Mouse (Mus musculus) embryo, embryonic 9.5 days (tissue): ENCODE data around the gene Lin7a.

Experiments used
- DNase-seq: peaks from one replicate; pipeline ENCODE4 v3.0.0-alpha.2; 2017; ENCODE audit errors: extremely low spot score

Gene Lin7a

DNA sequence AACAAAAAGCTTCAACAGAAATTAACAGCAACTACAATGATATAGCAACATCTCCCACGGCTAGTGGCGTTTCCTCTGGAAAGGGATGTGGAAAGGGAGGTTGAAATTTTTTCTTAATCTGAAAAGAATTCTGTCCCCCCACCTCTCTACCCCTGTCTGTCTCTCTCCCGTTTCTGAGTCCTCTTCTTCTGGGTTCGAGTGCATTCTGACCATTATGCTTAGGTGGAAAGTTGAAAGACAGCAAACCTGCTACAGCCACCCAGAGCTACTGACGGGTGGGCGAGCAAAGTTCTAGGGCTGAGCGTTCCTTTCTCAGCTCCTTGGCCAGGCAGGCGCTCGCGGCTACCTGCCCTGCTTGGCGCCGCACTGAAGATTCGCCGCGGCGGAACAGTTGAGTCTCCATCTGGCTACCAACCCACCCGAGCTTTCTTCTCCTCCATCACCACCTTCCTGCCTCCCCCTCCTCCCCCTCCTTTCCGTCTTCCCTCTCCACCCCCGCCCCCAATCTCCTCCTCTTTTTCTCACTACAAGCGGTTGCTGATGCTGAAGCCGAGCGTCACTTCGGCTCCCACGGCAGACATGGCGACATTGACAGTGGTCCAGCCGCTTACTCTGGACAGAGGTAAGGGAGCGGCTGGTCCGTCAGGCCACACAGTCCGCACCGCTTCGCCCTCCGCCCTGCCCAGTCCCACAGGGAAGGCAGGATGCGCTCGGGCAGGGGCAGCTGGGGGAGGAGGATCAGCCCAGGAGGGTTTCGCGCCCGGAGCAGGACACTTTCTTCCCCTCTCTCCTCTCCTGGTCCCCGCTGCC lies at the start of gene Lin7a:
Gene Lin7a (plus strand): TSS at position 366 of the 810 bp plus-strand sequence.
- DNase-seq, result no peak

DNA sequence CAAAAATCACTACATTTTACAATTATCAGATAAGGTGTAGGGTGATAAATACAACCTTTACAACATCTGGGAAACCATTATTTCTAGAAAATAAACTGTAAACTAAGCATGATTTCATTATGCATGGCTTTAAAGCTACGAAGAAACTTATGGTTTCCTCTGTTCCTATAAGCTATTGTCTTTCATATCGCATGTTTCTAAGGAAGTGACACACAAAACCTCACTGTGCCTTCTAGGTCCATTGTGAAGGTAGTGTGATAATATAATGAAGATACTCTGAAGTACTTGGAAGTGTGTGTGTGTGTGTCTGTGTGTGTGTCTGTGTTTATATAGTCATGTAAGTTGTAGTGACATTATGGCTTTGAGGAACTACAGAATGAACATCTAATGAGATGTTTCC lies 49.8 kb upstream of the Lin7a start:
- no peak for DNase-seq

DNA sequence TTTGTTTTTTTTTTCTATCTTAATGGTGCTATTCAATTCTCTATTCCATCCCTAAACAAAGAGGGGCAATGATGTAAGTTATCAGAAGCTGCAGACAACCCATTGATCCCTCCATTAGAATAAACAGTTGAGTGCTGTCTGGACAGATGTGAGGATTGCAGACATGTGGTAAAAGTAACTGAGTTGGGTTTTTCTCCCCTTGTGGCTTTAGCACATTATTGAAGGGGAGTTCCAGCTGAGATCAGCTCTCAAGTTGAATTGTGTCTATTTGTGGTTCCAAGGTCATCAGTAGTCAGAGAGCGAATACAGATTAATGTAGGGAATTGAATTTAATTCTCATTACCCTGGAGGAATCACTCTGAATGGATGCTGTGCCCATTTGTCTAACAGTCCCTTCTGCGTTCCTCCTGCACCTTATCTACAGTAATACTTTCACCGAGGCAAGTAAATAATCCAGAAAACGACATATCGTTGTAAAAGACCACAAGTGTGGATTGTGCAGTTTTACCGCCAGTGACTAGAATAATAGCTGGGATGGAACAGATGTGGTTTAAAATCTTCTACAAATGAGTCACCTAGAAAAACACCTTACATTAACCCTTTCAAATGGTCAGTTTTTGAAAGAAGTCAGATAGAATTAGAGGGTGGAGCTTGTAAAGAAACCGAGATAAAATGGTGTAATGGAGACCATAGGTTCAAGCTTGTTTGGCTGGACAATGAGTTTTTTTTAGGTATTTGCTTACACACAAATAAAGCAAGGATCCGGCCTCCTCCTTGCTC lies 48.9 kb upstream of the Lin7a start:
- DNase-seq, result no peak

DNA sequence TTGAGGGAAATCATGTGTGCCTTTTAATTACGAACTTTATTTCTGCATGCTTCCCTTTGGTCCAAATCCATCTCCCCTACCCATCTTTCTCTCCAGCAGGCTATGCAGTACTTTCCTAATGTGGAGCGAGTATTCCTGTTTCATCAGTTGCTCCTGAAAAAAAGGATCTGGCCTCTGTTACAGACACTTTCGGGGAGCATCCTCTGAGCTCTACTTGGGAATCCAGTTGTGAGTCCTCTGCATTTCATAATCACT lies 48.4 kb upstream of the Lin7a start:
- no peak for DNase-seq

DNA sequence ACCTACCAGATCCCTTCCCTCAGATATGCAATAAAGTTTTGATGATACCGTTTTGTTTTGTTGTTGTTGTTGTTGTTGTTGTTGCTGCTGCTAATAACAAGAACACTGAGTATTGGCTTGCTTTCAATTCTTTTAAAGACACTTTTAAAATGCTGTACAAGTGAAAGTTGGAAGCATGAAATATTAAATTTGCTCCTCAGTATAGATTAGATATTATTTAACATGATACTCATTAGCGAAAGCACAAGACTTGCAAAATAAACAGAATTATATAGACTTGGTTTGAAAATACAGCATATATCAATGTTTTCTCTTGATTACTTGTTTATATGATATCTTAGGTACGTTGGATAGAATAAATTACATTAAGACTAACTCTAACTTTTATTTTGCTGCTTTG lies 47.7 kb upstream of the Lin7a start:
- no peak for DNase-seq

DNA sequence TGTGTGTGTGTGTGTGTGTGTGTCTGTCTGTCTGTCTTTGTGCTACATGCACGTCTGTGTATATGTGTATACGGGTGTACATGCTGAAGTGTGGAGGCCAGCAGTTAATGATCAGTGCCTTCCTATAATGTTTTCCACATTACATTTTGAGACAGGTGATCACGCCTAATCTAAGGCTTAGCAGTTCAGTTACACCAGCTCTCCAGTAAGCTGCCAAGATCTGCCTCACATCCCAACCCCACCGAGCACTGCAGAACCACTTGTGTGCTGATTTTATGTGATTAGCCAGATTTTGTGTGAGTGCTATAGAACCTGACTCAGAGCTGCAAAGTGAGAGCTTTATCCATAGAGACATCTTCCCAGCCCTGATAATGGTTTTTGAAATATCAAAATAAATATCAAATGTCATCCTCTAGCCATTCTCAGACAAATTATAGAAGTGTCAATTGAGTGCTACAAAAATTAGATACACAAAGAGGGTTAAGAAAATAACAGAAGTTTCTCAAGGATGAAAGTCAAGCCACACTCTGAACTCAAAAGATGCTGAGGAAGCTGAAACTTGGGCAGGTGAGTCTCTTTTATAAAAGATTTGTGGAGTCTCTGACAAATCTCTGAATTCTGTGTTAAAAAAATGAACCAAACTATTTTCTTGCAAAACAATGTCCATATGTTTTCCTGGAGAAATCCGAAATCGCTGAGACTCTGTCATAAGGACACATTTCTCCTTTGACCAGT lies 46.7 kb upstream of the Lin7a start:
- DNase-seq, result no peak

DNA sequence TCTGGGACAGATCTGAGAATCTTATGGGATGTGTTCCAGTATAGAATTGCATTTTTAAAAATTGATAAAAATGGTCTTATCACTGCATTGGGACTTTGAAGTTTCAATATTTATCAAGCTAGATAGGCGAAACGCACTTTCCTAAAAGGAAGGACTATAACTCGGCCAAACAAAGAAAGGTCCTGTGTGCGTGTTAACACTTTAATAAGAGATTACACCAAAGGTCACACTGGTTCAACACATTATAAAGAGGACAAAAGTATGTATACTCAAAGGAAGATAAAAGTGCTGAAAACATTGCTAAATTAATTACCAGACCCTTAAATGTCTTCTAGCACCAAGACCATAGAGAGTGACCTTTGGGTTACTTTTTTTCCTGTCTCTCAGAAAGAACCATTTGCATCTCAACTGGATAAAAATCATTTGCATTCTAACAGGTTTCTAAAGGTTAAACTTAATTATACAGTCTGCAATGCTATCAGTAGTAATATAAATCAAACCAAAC lies 46.1 kb upstream of the Lin7a start:
- DNase-seq, result no peak

DNA sequence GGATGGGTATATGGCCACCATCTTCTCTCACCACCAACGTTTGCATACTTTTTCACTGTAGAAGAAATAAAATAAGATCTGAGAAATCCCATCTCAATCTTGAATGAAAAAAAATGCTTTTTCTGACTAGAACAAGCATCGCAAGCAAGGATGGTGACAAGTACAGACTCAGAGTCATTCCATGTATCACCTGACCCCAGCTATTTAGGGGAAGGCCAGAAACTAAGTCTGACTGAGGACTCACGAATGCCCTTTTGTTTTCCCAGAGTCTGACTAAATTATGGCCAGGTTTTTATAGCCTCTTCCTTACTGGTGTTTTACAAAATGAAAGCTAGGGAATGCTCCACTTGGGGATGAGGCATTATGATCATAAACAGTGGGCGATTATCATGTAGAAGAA lies 45.6 kb upstream of the Lin7a start:
- DNase-seq, result no peak

DNA sequence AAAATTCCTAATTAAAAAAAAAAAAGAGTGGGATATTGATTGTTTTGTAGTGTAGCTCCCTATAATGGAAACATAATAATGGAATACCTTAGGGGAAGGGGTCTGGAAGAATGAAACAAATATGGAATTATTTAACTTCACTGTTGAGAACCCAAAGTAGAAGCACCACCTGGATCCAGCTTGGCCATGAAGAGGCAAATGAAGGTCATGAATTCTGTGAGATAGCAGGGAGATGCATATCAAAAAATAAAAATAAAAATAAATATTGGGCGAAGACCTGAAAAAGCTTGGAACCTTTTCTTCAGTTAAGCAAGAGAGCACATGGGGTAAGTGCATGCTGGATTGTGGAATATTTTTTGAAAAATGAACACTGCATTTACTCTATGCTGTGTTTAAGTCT lies 43.6 kb upstream of the Lin7a start:
- no peak for DNase-seq

DNA sequence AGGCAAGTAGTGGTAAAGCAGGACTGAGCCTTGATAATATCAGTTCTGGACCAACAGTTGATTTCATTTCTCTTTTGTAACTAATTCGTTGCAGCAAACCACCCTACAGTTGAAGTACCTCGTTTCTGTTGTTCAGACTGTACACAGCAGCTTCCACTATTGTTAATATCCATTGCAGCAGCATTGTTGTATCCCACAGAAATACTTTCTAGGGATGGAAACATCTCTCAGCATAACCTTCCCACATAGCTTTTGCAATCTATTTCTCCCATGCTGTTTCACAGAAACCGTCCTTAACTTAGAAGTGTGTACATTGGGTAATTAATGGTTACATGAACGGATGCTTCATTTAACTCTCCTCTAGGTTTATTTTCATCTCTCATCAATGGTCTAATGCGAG lies 42.7 kb upstream of the Lin7a start:
- no peak for DNase-seq

DNA sequence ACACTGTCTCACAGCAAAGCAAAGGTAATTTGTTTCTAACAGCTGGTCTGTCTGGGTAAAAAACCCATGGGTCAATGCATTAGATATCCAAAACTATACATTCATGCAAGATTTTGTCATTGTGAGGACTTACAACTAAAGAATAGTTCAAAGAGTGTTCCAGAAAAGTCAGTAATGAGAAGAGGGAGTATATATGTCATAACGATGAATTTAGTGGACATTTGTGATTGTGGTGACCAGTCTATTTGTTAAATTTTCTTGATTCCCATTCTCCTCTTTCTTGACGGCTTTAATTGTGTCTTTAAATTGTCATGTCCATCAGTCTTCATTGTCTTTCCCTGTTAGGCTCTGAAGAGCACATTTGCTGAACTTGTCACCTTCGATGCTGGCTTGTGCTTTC lies 42.1 kb upstream of the Lin7a start:
- no peak for DNase-seq

DNA sequence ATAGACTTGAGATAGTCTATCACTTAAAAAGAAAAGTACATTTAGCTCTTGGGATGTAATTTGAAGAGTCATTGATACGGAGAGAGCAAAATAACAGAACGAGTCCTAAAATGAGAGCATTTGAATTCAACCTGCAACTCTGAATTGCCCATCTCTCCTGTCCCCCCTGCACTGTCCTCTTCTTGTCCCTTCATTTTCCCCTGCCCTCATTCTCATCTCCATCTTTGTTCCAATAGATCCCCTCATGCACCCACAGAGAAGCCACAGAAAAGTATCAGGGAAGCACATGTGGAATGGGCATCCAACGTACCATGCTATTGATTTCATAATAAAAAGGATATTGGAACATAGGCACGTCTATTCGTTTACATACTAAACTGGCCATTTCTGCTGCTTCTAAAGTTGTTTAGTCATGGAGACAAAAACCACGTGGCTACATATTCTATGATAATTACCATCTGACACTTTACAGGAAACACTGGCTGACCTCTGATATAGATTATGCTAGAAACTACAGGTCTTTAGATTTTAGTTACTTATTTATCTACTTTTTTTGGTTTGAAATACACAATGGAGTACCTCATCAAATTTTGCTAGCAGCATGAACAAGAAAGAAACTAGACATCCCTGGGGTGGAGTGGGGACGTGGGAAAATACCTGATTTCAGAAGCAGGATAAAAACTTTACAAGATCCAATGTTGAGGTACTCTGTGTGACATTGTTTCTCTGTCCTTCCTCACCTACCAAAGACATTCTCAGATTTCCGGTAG lies 41.2 kb upstream of the Lin7a start:
- no peak for DNase-seq

DNA sequence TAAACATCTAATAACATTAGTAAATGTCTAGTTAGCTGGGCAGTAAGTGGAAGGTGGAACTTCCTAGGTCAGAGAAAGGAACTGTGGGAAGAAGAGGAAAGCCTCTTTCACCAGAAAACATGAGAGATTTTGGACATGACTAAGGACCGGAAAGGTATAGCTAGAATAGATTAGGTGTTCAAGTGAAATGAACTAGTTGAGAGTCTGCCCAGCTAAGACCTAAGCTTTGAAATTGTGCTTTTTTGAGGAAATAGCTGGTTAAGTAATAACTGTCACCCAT lies 40.7 kb upstream of the Lin7a start:
- DNase-seq, result no peak

DNA sequence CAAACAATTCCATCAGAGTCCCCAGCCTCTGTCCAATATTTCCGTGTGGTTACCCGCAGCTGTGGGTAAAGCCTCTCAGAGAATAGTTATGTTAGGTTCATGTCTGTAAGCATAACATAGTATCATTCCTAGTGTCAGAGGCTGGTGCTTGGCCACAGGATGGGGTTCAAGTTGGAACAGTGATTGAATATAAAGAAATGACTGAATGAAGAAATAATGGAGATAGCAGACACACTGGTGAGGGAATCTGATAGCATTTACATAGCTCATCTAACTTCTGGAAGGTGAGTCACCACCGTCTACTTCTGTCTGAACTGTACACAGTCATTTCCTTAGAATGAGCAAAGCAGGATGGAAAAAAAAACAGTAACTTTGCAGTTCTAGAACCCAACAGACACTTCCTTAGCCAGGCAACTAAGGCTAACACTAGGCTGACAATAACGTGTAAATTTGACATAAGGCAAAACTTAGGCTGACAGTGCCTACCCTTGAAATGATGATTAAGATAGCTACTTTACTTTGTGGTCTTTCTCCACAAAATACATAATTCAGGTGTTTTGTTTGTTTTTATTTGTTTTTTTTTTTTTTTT lies 40.0 kb upstream of the Lin7a start:
- no peak for DNase-seq

DNA sequence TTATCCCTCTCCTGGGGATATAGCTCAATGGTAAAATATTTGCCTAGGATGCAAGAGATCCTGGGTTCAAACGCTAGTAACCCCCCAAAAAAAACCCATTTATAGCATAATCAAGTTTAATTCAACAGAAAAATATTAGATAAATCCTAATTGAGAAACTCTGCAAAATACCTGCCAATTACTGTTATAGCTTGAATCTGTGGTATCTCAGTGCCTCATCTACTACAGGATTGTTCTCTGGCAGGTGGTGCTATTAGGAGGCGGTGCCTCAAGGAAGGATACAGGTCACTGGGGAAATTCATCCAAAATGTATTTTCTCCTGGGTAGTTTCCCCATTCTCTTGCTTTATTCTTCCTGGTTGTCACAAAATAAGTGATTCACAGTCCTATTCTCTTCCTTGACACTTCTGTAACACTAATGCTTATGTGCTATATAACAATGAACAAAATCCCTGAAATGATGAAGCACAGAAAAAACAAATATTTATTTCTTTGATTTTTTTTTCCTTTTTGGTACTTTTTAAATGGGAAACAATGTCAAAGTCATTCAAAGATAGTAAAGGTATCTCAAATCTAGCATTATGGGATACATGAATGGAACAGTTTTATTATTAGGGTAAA lies 38.9 kb upstream of the Lin7a start:
- DNase-seq, result no peak

DNA sequence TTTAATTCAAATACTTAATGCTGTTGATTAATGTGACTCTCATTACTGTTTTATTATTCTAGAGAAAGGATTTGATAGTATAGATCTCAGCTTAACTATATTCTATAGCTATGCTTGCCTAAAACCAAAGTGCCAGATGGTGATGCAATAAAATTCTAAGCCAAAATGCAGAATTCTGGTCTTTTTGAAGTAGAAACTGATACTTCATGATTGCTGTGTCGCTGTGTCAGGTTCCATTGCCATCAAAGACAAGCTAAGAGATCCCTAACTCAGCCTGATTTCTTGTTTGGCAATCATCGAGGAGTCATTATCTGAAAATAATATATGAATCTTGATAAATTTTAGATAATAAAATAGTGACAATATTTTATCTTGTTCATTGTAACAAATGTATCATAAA lies 38.3 kb upstream of the Lin7a start:
- DNase-seq, result no peak

DNA sequence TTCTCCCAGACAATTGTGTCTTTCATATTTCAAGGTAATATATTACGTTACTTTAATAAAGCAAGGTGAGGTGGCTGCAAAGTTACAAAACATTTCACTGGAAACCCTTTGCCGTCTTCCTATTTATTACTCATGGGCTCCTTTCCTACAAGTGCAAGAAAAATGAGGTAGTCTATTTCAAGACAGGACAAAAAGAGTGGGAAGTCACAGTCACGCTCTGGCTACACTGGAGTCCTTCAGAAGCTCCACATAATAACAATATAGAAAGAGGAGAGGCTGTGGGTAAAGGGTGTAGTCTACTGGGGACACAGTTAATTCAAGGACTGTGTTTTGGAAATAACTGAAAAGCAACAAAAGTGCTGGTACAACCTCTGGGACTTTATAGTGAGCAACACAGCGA lies 37.7 kb upstream of the Lin7a start:
- DNase-seq, result no peak

DNA sequence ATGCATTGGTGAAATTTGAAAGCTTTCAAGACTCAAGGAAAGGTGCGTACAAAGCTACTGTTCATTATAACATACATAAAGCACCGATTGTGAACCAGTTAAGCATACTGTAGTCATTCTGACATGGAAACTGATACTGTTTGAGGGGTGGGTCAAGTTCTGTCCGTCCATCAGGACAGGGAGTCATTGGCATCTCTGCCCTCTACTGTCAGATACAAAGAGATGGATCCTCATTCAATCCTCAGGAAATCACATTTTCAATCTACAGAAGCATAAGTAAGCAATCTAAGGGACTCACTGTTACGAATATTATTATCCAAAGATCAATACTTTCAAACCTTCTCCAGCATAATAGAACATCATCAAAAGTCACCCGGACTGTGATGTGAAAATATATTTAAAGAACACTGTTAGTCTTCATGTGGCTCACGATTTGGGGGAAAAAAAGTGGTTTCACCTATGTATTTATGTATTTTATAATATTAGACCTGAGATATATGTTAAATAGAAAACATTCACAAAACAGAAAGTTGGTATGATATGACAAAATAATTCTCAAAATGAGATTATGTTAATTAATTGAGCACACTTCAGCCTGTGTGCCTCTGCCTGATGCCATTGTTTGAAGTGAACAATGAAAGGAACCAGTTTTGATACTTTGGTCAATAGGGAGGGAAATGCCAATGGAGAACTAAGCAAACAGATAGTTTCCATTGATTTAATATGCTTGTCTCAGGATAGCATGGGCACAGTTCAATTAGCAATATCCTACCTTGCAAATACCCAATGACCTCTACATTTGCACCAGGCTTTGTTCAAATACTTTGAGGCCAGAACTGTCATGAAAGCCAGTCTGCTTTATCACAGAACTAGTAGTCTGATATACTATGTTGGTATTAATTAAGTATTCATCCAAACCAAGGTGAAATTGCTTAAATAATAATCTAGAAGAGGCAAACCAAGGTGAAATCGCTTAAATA lies 36.8 kb upstream of the Lin7a start:
- DNase-seq, result no peak

DNA sequence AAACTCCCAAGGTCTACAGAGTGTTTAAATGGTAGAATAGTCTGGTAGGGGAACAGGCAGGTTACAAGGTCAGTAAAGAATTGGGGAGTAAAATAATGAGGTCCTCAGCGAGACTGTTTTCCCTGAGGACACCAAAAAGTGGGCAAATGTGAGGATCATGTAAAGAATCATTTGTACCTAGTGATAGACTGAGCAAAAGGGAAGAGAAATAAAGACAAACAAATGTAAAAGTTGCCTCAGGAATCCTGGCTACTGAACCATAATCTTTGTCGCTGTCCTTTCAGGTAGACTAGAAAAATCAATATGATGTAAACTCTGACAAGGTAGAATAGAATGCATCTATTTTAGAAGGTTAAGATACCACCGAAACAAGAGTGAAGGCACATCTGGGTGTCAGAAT lies 36.0 kb upstream of the Lin7a start:
- DNase-seq, result no peak

DNA sequence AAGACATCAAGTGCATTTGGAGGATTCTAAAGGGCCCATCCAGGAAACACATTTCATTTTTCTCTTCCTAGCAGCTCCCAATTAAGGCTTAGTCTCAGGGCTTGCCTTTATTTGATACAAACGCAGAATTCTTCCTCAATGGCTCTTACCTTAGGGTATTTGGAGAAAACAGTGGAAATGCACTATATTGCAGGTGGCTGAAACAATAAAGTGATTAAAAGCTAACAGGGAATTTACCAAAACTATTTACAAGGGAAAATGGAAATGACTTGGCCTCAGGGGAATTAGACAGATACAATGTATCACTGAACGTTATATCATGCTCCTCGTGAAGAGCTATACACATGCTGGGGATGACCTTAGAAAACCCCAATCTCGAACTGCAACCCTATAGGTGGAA lies 35.3 kb upstream of the Lin7a start:
- no peak for DNase-seq
